Mouse (Mus musculus) hindbrain, embryonic 14.5 days (tissue): ENCODE measurements around the gene Tlx1. TPM values are rescaled to one million over a fixed set of nuclear protein-coding genes. Genes with fewer than 3 reads are reported as not detected.
A peak's percentile ranks its signal among the peaks of the same experiment; 100 is the strongest.

ENCODE experiments used
- ATAC-seq: fragments of 200-750 bp; cut with Nextera tagmentation; 2 replicates; pipeline ENCODE4 v1.8.0; 2017; ENCODE audit warnings: moderate number of reproducible peaks, mild to moderate bottlenecking, moderate TSS enrichment, moderate library complexity; ENCODE audit not compliant: low FRiP score
- DNase-seq: peaks from one replicate; pipeline ENCODE4 v3.0.0-alpha.2; 2015; ENCODE audit warnings: low spot score
- H3K27ac ChIP-seq: fragments of 300-500 bp; sonication (generic); 2 replicates; pipeline ENCODE4 v1.5.1; 2014; ENCODE audit warnings: mild to moderate bottlenecking, moderate library complexity
- H3K27me3 ChIP-seq: fragments of 300-500 bp; sonication (generic); 2 replicates; pipeline ENCODE4 v1.6.1; 2014; ENCODE audit warnings: mild to moderate bottlenecking, low read length, mixed read lengths; ENCODE audit not compliant: control insufficient read depth, insufficient read depth
- H3K36me3 ChIP-seq: fragments of 300-500 bp; sonication (generic); replicated peaks from 2 replicates; pipeline ENCODE4 v1.6.1; 2014; ENCODE audit not compliant: control insufficient read depth, insufficient read depth
- H3K4me1 ChIP-seq: fragments of 300-500 bp; sonication (generic); replicated peaks from 2 replicates; pipeline ENCODE4 v1.6.1; 2014; ENCODE audit warnings: antibody characterized with exemption, low read length, mixed read lengths; ENCODE audit not compliant: control insufficient read depth, insufficient read depth
- H3K4me2 ChIP-seq: fragments of 300-500 bp; sonication (generic); replicated peaks from 2 replicates; pipeline ENCODE4 v1.6.1; 2014; ENCODE audit warnings: mild to moderate bottlenecking, moderate library complexity
- H3K4me3 ChIP-seq: fragments of 300-500 bp; sonication (generic); replicated peaks from 2 replicates; pipeline ENCODE4 v1.5.1; 2014; ENCODE audit warnings: mild to moderate bottlenecking, low read length
- H3K9ac ChIP-seq: fragments of 300-500 bp; sonication (generic); 2 replicates; pipeline ENCODE4 v1.6.1; 2014
- H3K9me3 ChIP-seq: fragments of 300-500 bp; sonication (generic); 2 replicates; pipeline ENCODE4 v1.6.1; 2016; ENCODE audit warnings: low read length; ENCODE audit not compliant: control insufficient read depth
- WGBS: fragments of 180-500 bp; shearing (Covaris S2); extraction: QIAGEN DNeasy Blood & Tissue Kit; methylation state at CpG from one replicate; pipeline ENCODE4 v1.1.7; 2014; 5-methylcytosine and 5-hydroxymethylcytosine counted together
- polyA plus RNA-seq: library from polyadenylated mRNA; unstranded; fragments of >200 nt; fragmentation: Nextera tagmentation; extraction: Ambion mirVana; gene quantifications from 2 replicates; pipeline ENCODE4 v1.2.1, GENCODE M21; 2014

Gene Tlx1
- polyA plus RNA-seq, 1 experiment from 2014 or later, result 3.4 TPM

DNA sequence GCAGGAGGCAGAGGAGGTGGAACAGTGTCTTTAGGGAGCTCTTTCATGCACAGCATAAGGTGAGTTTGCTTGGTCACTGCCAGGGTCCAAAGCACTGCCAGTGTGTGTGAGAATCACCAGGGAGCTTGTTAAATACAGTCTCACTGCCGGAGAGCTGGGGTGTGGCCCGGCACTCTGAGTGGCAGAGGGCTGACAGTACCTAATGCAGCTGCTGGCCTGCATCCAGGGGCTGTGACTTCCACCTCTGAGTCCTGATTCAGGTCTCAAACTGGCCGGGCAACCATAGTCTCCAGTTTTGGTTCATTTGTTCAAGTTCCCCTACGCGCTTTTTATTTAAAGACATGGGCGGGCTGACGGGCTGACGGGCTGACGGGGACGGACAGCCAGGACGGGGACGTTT is 12.4 kb downstream of the Tlx1 start:
- no peak for DNase-seq
- Histone ChIP-seq H3K27me3 (peaks cover 98% of the 10 kb centered on the region), H3K9ac (no peak overlapping the region), H3K27ac (no peak overlapping the region), H3K36me3 (no peaks in the 10 kb centered on the region), H3K4me3 (no peak overlapping the region), H3K9me3 (no peaks in the 10 kb centered on the region), H3K4me2 (no peak overlapping the region), H3K4me1 (no peaks in the 10 kb centered on the region)
- no peak for ATAC-seq
- 8% methylated on average over 12 of the region's 12 CpGs for WGBS

DNA sequence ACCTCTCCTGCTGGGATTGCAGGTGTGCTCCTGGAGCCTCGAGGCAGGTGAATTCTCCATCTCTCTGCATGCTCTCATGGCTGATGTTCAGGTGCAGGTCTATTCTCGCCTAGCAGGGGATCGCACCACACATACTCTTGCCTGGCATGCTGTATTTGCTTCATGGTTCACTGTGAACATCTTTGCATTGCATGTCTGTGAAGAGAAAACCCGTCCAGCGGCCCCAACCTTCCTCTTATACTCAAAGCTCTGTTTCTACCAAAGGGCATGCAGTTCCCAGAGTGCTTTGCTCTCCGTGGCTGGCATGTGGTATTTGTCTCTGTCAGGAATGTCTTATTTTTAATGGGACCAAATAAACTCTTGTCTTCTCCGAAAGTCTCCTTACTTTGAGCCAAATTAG is 20.0 kb downstream of the Tlx1 start:
- 76% methylated on average over 7 of the region's 7 CpGs for WGBS
- no peak overlapping the region for H3K4me3 ChIP-seq
- no peak for ATAC-seq
- no peak overlapping the region for H3K27ac ChIP-seq
- DNase-seq, result no peak
- no peaks in the 10 kb centered on the region for H3K9me3 ChIP-seq
- no peak overlapping the region for H3K9ac ChIP-seq
- no peaks in the 10 kb centered on the region for H3K36me3 ChIP-seq
- H3K27me3 ChIP-seq, result peaks cover 73% of the 10 kb centered on the region
- H3K4me1 ChIP-seq, result no peaks in the 10 kb centered on the region
- no peak overlapping the region for H3K4me2 ChIP-seq

DNA sequence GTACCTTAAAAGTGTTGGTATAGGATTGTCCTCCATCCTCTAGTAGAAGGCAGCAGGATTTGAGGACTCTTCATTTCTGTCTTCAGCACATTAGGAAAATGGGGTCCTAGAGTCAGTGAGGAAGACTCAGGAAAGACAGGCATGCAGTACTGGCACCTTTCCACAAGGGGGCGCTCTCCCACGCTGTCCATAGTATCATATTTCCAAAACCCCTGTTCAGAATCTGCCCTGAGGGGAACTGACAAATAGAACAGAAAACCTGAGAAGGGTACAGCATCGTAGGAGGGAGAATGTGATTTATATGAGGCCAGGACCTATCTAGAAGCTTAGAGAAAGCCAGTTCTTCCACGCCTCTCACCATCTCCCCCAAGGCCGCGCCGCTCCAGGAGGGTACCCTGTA is 24.3 kb downstream of the Tlx1 start:
- Histone ChIP-seq H3K4me1 (0 out of 2 replicates have a peak, but pooled peaks cover 4% of the 10 kb centered on the region), H3K36me3 (no peaks in the 10 kb centered on the region), H3K4me2 (no peak overlapping the region), H3K27me3 (peaks cover 45% of the 10 kb centered on the region), H3K27ac (no peak overlapping the region), H3K4me3 (no peak overlapping the region), H3K9ac (no peak overlapping the region), H3K9me3 (no peaks in the 10 kb centered on the region)
- DNase-seq, result no peak
- 59% methylated on average over 7 of the region's 7 CpGs for WGBS
- no peak for ATAC-seq

- Histone ChIP-seq H3K4me1 (0 out of 2 replicates have a peak, but pooled peaks cover 4% of the 10 kb centered on the region), H3K27ac (no peak overlapping the region), H3K36me3 (no peaks in the 10 kb centered on the region), H3K9ac (no peak overlapping the region), H3K9me3 (no peaks in the 10 kb centered on the region), H3K27me3 (peaks cover 32% of the 10 kb centered on the region), H3K4me2 (no peak overlapping the region), H3K4me3 (no peak overlapping the region)
- ATAC-seq, result no peak
- WGBS, result 79% methylated on average over 8 of the region's 8 CpGs
- no peak for DNase-seq
These were observed 25.8 kb downstream of the Tlx1 start for GRCm38 (mm10) chr19:45176269-45176668.

GRCm38 (mm10) chr19:45177004-45177737 is 26.7 kb downstream of the Tlx1 start:
- Histone ChIP-seq H3K27me3 (peaks cover 29% of the 10 kb centered on the region), H3K36me3 (no peaks in the 10 kb centered on the region), H3K4me2 (peak overlapping the region; percentile 41), H3K9me3 (no peaks in the 10 kb centered on the region), H3K4me1 (0 out of 2 replicates have a peak, but pooled peaks cover 4% of the 10 kb centered on the region), H3K27ac (no peak overlapping the region), H3K9ac (peak overlapping the region; percentile 12; the same call in 1 of the 2 replicates), H3K4me3 (peak overlapping the region; percentile 8; the same call in 1 of the 2 replicates)
- ATAC-seq, result peak; percentile 31; the same call in 1 of the 2 replicates
- 20% methylated on average over 26 of the region's 26 CpGs for WGBS
- peak; percentile 90 for DNase-seq

DNA sequence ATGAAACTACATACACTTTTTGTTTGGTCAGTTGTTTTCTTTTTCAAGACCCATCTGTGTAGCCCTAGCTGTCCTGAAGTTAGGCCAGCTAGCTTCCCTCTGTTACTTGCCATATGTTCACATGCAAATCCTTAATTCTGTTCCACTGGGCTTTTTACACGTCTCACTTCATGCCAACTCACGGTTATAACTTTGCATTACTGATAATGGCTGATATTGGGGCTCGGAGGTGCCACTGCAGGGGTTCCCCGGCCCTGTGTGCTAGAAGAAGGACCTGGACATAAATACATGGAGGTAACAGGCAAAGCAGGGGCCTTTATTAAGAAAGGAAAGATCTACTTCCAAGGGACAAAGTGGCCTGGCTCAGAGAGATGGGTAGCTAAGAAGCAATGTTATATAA is 29.0 kb downstream of the Tlx1 start:
- DNase-seq (no peak), ATAC-seq (no peak)
- 76% methylated on average over 4 of the region's 4 CpGs for WGBS
- H3K4me1 ChIP-seq, result 0 out of 2 replicates have a peak, but pooled peaks cover 4% of the 10 kb centered on the region
- H3K36me3 ChIP-seq, result no peaks in the 10 kb centered on the region
- no peak overlapping the region for H3K27ac ChIP-seq
- H3K27me3 ChIP-seq, result peaks cover 10% of the 10 kb centered on the region; the same call in 1 of the 2 replicates
- H3K4me2 ChIP-seq, result no peak overlapping the region
- no peaks in the 10 kb centered on the region for H3K9me3 ChIP-seq
- no peak overlapping the region for H3K4me3 ChIP-seq
- no peak overlapping the region for H3K9ac ChIP-seq

DNA sequence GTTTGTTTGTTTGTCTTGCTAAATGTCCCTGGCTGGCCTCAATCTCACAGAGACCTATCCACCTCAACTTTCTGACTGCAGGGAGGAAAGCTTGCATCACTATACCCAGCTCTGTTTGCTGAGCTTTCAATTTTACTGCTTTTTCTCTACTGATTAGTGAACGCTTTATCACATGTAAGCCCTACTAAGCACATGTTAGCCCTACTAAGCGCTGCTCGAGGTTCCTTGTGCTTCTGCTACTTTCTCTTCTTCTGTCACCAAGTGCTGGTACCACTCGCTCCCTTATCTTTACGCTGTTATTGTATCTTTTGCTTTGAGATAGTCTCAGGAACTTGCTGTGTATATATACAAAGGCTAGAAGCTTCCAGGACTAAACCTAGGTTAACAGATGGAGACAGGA is 30.0 kb downstream of the Tlx1 start:
- Histone ChIP-seq H3K4me2 (no peak overlapping the region), H3K4me1 (0 out of 2 replicates have a peak, but pooled peaks cover 4% of the 10 kb centered on the region), H3K27me3 (peaks cover 10% of the 10 kb centered on the region; the same call in 1 of the 2 replicates), H3K9me3 (no peaks in the 10 kb centered on the region), H3K36me3 (no peaks in the 10 kb centered on the region), H3K9ac (no peak overlapping the region), H3K4me3 (no peak overlapping the region), H3K27ac (no peak overlapping the region)
- no peak for DNase-seq
- no peak for ATAC-seq
- whole genome bisulfite sequencing, result 95% methylated on average over 5 of the region's 5 CpGs

DNA sequence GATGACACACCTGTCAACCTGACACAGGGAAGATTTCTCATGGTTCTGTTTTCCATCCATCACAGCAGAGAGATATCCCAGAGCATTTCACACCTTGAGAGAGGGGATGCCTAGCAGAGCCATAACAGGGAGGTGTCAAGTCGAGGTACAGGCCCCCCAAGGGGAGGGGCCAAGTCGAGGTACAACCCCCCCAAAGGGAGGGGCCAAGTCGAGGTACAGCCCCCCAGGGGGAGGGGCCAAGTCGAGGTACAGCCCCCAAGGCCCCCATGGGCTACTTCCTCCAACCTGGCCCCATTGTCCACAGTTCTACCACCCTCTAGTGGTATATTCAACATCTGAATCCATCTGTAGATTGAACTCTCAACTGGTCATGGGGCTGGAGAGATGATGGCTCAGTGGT is 44.2 kb downstream of the Tlx1 start:
- WGBS, result 63% methylated on average over 4 of the region's 4 CpGs
- no peaks in the 10 kb centered on the region for H3K27me3 ChIP-seq
- H3K9ac ChIP-seq, result no peak overlapping the region
- DNase-seq (no peak), ATAC-seq (no peak)
- no peak overlapping the region for H3K4me2 ChIP-seq
- no peaks in the 10 kb centered on the region for H3K36me3 ChIP-seq
- no peak overlapping the region for H3K4me3 ChIP-seq
- no peak overlapping the region for H3K27ac ChIP-seq
- 0 out of 2 replicates have a peak, but pooled peaks cover 6% of the 10 kb centered on the region for H3K9me3 ChIP-seq
- no peaks in the 10 kb centered on the region for H3K4me1 ChIP-seq

GRCm38 (mm10) chr19:45196967-45197366 is 46.5 kb downstream of the Tlx1 start:
- Histone ChIP-seq H3K4me1 (no peaks in the 10 kb centered on the region), H3K27me3 (no peaks in the 10 kb centered on the region), H3K4me2 (no peak overlapping the region), H3K9ac (no peak overlapping the region), H3K27ac (no peak overlapping the region), H3K4me3 (no peak overlapping the region), H3K36me3 (no peaks in the 10 kb centered on the region), H3K9me3 (0 out of 2 replicates have a peak, but pooled peaks cover 6% of the 10 kb centered on the region)
- no peak for DNase-seq
- ATAC-seq, result no peak
- WGBS, result 95% methylated on average over 8 of the region's 8 CpGs
